Mouse (Mus musculus) small intestine, adult 2 months (tissue): Measurements from ENCODE around the gene Mau2.

Experiments
- CTCF ChIP-seq: fragments of 200-500 bp; IDR thresholded peaks from 2 replicates; pipeline ENCODE4 v1.5.1; 2012; ENCODE audit warnings: low read depth, mild to moderate bottlenecking, control low read depth, inconsistent platforms, low read length, moderate library complexity, mixed read lengths; ENCODE audit not compliant: insufficient replicate concordance, insufficient read length; ENCODE audit errors: extremely low read depth
- POLR2A ChIP-seq: fragments of 200-500 bp; IDR thresholded peaks from 2 replicates; pipeline ENCODE4 v1.6.1; 2012; ENCODE audit warnings: low read depth, mild to moderate bottlenecking, control low read depth, inconsistent platforms, low read length, moderate library complexity

GRCm38 (mm10) chr8:70057721-70058120 is 15.2 kb upstream of the Mau2 start:
- TF ChIP-seq POLR2A (no peak), CTCF (no peak)
